Mouse (Mus musculus) skeletal muscle tissue, adult 2 months (tissue): Measurements from ENCODE around the gene Acot12.
"Not testable (repeated sequence)": the region's sequence is repeated elsewhere in the genome, so short reads cannot be mapped to it uniquely, and the experiment has no call there.

Experiments used
- DNase-seq: peaks from one replicate; pipeline ENCODE4 v3.0.0-alpha.2; 2012; ENCODE audit warnings: low read depth, low spot score

The Acot12 gene

GRCm38 (mm10) chr13:91759791-91760190 lies 18.5 kb downstream of the Acot12 start:
- no peak for DNase-seq

GRCm38 (mm10) chr13:91760302-91761050 lies 19.2 kb downstream of the Acot12 start:
- no peak for DNase-seq

GRCm38 (mm10) chr13:91761654-91762445 lies 20.5 kb downstream of the Acot12 start:
- DNase-seq = no peak

GRCm38 (mm10) chr13:91763654-91764053 lies 22.3 kb downstream of the Acot12 start:
- not testable (repeated sequence) for DNase-seq

GRCm38 (mm10) chr13:91765627-91766026 lies 24.3 kb downstream of the Acot12 start:
- DNase-seq = no peak

- no peak for DNase-seq
These were observed 27.7 kb downstream of the Acot12 start for GRCm38 (mm10) chr13:91768683-91769651.

GRCm38 (mm10) chr13:91778092-91778491 lies 36.8 kb downstream of the Acot12 start:
- no peak for DNase-seq

- no peak for DNase-seq
These were observed 38.6 kb downstream of the Acot12 start for GRCm38 (mm10) chr13:91779892-91780291.

GRCm38 (mm10) chr13:91792035-91792434 lies 50.7 kb downstream of the Acot12 start:
- DNase-seq = no peak

GRCm38 (mm10) chr13:91794926-91795436 lies 53.7 kb downstream of the Acot12 start:
- no peak for DNase-seq

- DNase-seq = no peak
These were observed 54.3 kb downstream of the Acot12 start for GRCm38 (mm10) chr13:91795593-91795992.

- no peak for DNase-seq
These were observed 54.7 kb downstream of the Acot12 start for GRCm38 (mm10) chr13:91796003-91796402.

GRCm38 (mm10) chr13:91796916-91797315 lies 55.6 kb downstream of the Acot12 start:
- DNase-seq = no peak

- DNase-seq = no peak
These were observed 56.1 kb downstream of the Acot12 start for GRCm38 (mm10) chr13:91797442-91797841.

GRCm38 (mm10) chr13:91801726-91802125 lies 60.4 kb downstream of the Acot12 start:
- DNase-seq = no peak

GRCm38 (mm10) chr13:91807155-91807839 lies 66.0 kb downstream of the Acot12 start, which contains the start of gene Zcchc9:
TSS of gene Zcchc9 (minus strand) at chr13:91807705.
- DNase-seq = peak; percentile 83

- no peak for DNase-seq
These were observed 66.7 kb downstream of the Acot12 start for GRCm38 (mm10) chr13:91807874-91808575.

- no peak for DNase-seq
These were observed 68.2 kb downstream of the Acot12 start for GRCm38 (mm10) chr13:91809476-91809875.

- DNase-seq = no peak
These were observed 73.4 kb downstream of the Acot12 start for GRCm38 (mm10) chr13:91814670-91815069.

- no peak for DNase-seq
These were observed 82.4 kb downstream of the Acot12 start for GRCm38 (mm10) chr13:91823735-91824134.
